Mouse (Mus musculus): Measurements from ENCODE around the gene Mbip. TPM values are rescaled to one million over a fixed set of nuclear protein-coding genes. Genes with fewer than 3 reads are reported as not detected.
A peak's percentile ranks its signal among the peaks of the same experiment; 100 is the strongest.

The Mbip gene
- total RNA-seq (2021), result 10 to 100 TPM; 13.3 TPM

DNA sequence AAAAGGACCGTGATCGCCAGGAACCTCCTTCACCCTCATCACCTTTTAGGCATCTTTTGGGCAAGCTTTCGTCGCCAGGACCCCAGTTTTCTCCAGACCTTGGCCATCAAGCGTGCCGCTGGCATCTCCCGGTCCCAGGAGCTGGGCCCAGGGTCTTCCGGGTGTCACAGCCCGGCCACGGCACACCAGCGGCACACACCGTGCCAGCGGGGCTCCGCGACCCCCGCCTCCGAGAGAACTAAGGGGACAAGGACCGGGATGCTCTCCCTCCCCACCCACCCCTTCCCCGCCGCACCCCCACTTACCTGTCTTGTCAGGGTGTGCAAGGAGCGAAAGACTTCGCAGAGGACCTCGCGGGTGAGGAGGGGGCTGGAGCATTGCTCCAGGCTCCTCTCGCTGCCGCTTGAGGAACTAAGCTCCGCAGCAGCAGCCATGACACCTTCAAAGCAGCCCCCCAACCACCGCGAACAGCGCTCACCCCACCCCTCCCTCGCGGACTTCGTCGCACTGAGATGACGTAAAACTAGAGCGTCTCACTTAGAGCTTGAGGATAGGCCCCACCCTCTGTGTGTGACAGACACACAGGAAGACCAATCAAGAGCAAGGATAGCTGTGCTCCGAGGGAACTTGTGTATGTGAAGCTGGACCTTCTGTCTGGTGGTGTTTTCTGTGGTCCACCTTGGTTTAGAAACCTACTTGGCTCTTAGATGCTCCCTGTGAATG, at the start of gene Mbip:
Gene Mbip, minus strand, starts transcription at position 528 of the 723 bp plus-strand sequence.
- peak; percentile 100 for DNase-seq

DNA sequence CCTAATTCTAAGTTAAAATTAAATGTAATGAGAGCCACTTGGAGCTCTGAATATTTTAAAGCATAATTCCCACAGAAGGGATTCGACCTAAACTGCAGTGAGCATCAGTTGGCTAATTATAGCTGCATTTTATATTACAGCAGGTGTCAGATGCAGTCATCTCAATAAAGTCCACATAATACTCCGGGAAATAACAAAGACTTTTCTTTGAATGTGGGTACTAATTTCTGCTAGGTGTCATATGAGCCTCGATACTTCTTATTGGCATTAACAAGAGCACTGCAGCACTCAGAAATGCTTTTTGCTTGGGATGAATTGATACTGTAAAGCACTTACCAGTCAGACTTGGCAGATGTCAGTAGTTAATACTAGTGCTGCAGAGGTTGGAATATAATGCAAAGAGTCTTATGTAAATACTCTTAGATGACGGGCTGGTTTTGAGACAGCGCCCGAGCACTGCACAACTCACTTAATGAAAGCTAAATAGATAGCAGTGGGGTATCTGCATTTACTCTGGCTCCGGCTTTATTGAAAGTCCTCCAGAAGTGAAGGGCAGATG, 42.0 kb upstream of the Mbip start:
- DNase-seq, result no peak

GRCm38 (mm10) chr12:56386955-56387646, 41.4 kb upstream of the Mbip start:
- no peak for DNase-seq

GRCm38 (mm10) chr12:56344771-56345314, 851 bp downstream of the Mbip start:
- DNase-seq, result no peak

GRCm38 (mm10) chr12:56339295-56340056, 6.2 kb downstream of the Mbip start:
- DNase-seq, result no peak

GRCm38 (mm10) chr12:56333461-56333860, 12.2 kb downstream of the Mbip start:
- no peak for DNase-seq

DNA sequence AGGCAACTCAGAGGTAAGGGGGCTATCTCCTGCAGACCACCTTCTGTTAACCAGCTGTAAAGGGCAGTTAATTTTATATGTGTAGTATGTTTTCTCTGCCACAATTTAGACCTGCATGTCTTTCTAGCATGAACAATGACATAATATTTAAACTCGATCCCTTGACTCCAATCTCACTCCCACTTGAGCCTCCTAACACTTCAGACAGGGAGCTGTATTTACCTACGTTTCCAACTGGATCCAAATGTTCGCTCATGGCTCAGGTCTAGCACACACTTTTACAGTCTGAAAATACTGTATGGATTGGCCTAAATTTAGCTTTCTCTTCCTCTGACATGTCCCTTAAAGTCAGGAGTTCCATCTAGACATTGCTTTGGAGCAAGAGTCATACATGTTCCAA, 13.2 kb downstream of the Mbip start:
- DNase-seq, result no peak

DNA sequence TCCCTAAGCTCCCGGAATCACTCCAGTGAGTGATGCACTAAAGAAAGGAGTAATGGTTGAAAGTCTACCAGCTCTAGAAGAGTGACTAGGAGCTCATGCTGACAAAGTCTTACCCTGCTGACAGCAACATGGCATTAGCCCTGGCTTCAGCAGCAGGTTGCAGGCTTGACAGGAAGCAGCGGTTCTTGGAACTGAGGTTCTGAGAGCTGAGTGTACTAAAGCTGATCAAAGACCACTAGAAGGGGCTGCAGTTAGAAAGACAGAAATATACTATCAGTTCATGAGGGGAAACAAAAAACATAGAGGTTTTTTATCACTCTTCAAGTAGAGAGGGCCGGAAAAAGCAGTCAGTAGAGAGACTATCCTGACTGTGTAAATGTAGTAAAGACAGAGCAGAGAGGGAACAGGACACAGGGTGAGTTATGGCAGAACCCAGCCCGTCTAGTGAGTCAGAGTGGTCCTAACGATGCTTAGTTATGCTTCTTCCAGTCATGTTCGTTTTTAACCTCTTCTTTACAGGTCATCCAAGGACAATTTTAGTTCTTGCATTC, 18.2 kb downstream of the Mbip start:
- no peak for DNase-seq

- DNase-seq, result no peak
Measured at GRCm38 (mm10) chr12:56325851-56326250, 19.8 kb downstream of the Mbip start.

DNA sequence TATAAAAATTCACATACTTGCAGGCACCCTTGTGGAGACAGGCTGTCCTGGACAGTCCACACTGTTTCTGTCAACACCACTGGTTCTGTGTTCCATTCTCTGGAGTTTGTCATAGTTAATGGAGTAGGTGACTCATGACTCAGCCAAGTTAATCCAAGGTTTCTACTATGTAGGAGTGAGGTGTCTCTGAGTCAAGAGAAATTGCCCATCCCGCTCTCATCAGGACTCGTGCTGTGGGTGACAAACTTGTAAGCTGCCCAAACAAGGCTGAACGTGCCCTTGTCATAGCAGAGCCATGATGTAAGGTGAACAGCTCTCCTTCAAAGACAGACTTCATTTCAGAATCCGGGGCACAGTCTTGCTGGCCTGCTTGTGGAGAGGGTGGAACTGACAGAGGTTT, 26.8 kb downstream of the Mbip start:
- DNase-seq, result no peak

DNA sequence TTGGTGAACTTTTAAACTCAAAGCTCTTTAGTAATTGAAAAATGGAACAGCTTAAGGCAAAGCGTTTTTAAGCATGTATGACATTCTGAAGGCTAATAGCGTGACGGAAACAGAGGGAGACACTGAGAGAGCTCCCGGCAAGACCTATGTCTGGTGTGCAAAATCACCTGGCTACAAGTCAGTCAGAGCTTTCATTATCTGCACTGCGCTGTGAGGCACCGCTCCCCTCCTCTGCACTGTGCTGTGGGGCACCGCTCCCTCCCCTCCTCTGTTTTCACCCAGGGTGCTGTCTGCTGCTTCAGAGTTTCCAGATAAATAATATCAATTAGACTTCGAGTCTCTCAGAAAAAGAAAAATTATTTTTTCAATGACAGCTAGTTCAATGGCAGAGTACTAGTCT, 27.6 kb downstream of the Mbip start:
- no peak for DNase-seq

DNA sequence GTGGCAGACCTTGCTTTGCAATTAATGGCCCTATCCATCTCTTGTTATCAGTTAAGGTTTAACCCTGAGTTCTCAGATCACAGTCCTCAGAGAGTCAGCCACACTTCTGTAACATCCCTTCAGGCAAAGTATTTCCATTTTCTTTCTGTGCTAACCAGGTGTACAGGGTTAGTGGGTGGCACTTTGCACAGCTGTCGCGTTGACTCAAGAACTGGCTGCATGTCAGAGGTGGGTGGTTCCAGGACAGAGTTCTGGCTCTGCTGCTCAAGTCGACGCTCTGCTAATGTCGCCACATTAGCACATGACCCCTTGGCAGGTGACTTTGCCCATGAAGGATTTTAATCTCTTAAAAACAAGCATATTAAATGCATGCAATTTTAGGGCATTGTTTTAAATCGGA, 39.9 kb downstream of the Mbip start:
- no peak for DNase-seq

GRCm38 (mm10) chr12:56302321-56303017, 43.2 kb downstream of the Mbip start:
- no peak for DNase-seq

DNA sequence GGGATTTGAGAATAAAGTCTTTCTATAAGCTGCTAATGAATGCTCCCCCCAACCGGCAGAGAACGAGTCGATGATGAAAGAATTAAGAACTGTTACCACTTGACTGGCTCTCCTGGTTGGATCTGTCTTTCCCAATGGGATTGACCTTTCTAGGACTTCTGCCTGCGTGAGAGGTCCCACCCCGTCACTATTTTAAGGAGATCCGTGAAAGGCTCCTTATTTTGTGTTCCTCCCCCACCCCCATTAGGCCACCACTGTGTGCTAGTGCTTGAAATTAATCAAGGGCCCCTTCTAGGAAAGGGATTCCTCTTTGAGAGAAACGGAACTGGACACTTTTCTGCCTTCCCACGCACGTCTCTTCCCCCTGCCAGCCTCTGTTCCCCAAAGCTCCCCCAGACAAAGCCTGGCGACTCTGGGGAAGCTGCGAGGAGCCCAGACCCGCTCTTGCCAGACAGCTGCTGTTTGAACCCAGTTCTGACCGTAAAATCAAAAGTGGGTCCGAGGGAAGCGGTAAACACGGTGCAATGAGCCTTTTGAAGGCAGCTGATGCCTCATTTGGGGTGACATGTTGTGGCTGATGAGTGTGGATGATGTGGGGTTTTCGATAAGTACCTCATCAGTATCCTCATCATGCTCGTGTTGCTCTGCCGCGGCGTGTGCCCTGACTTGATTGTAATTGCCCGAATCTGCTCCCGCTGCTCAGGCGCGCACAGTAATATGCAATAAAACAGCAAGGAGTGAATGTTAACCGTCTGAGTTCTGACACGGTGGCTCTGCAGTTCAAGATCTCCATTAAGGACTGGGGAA, 44.0 kb downstream of the Mbip start:
- no peak for DNase-seq

DNA sequence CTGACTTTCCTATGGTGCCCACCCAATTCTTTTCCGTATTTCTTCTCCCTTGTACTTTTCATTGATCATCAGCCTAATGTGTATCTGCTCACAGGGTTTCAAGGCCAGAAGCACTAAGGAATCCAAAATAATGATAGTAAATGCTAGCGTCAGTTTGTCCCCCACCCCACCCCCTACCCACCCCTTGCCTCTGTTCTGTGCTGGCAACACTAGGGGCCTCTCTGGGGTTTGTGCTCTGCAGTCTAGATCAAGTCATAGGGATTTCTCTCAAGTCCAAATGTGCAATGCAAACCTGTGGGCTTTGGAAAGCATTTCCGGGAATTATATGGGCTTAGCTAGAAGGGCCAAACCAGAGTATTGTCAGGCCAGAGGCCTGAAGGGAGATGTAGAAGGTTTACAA, 46.1 kb downstream of the Mbip start:
- no peak for DNase-seq

- no peak for DNase-seq
Measured at GRCm38 (mm10) chr12:56298919-56299318, 46.8 kb downstream of the Mbip start.

DNA sequence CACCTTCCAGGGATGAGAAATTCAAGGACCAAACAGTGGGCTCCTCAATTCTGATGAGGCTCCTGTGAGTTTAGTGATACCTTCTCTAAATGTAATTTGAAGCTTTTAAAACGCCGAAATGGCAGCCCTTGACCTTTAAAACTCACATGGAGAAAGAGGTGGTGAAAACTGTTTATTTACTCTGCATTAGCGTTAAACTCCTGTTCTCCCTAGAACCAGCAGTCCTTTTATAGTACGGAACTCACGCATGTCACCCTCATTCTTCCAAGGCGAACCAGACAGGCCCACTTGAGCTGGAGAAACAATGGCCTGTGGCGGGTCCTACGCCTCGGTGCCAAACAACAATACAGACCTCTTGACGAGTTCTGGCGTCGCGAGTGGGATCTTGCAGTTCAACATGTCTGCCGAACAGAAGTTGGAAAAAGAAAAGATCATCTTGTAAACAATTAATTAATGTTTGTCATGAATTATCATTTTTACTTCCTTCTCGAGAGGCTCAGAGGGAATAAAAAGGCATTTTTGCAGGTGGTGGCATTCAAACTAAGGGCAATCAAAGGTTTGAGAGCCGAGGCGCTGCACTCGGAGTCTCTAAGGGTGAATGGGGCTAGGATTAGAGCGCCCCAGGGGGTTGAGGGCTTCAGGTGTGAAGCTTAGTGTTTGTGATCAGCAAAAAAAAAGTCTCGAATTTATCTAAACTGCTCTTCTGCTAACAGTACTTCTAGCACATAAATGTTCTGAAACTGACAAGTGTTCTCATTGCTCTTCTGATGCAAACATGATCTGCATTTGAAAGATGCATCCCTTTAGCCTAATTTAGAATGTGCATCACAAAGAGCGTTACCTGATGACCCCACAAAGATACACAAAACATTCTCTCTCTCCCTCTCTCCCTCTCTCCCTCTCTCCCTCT, 47.5 kb downstream of the Mbip start:
- DNase-seq, result no peak

- DNase-seq, result no peak
Measured at GRCm38 (mm10) chr12:56297099-56297498, 48.6 kb downstream of the Mbip start.

- DNase-seq, result no peak
Measured at GRCm38 (mm10) chr12:56296524-56296923, 49.2 kb downstream of the Mbip start.

DNA sequence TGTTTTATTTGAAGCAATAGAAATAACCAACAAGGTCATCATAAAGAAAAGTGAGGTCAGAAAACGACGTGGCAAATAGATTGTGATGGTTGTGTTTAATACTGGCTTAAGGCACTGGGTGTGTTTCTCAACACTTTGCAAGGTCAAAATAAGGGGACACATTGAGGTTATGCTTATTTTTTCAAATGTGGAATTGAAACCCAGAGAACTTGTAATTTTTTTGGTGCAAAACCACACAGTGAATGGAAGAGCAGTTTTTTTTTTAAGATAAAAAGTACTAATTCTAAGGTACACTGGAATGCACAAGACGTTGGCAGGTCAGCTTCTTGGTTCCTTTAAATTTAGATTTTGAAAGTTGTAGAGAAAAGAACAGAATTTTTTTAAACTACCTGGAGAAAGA, 50.5 kb downstream of the Mbip start:
- DNase-seq, result no peak
